Mouse (Mus musculus) T-helper 1 cell (primary cell): ENCODE measurements at regions not wholly inside any gene's neighbourhood (a gene's known extent, or its start where the extent isn't known, plus 50 kb on each side); places are given as distances from the start of the nearest gene placed in this dataset.

Experiments used
- in situ Hi-C: fragments of 300-600 bp; cut with MboI, MseI; formaldehyde crosslinking; loops from one replicate; pipeline ENCODE4 v1.15.1; 2025; ENCODE audit warnings: high pct_unique_total_duplicates

DNA sequence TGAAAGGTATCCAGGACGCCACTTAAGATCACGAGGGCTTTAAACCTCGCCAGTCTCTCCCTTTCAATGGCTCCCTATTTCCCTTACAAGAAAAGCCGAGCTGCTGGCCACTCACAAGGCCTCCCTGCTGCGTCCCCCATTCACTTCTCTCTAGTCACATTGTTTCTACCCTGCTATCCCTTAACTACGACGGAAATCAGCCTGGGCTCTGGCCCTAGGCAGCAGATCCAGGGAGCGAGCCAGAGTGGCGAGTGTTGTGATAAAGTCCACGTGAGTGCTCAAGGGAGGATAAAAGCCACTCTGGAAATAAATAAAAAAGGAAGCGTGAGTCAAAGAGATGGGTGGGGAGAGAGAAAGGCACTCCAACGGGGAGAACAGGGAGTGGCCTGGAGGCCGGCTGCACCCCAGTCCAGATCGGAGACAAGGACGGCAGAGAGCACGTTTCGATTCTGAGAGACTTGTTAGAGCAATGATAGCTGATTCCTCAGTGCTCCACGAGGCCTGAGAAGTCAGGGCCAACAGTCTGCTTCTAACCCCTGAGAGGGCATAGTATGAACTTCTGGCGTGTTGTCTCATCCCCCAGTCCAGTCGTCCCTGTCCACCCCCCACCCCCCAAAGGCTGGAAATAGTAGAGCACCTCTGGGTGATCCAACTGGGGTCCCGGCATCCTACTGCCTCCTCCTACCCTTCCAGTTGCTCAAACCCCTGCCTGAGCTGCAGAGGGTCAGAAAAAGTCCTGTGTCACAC is 84.8 kb upstream of the Calm2 start:
- in situ Hi-C loops = no loop called here

- in situ Hi-C loops = no loop called here
Observed at GRCm38 (mm10) chr17:87532158-87532545, 85.4 kb upstream of the Calm2 start.

GRCm38 (mm10) chr17:87532762-87533161 is 86.0 kb upstream of the Calm2 start:
- in situ Hi-C loops = no loop called here

DNA sequence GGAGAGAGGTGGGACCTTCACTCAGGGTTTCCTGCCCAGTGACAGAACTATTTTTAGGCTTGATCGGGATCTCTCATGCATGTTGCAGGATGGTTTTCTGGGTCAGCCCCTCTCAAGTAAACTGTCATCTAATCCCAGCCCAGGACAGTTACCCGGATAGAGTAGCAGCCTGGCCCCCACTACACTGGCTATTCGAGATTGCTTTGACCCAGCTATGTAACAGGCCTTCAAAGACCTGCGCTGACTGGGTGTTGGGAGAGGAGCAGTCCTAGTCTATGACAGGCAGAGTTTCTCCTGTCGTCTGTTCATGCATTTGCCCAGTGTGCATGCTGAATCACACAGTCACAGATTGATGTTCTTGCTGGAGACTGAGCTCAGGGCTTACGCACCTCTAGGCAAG is 86.2 kb upstream of the Epcam start:
- in situ Hi-C loops = loop anchor here (5.0 to 10.0 kb wide), 2 partner anchors 62 to 1635 kb away; no protein-coding TSS in a partner anchor

DNA sequence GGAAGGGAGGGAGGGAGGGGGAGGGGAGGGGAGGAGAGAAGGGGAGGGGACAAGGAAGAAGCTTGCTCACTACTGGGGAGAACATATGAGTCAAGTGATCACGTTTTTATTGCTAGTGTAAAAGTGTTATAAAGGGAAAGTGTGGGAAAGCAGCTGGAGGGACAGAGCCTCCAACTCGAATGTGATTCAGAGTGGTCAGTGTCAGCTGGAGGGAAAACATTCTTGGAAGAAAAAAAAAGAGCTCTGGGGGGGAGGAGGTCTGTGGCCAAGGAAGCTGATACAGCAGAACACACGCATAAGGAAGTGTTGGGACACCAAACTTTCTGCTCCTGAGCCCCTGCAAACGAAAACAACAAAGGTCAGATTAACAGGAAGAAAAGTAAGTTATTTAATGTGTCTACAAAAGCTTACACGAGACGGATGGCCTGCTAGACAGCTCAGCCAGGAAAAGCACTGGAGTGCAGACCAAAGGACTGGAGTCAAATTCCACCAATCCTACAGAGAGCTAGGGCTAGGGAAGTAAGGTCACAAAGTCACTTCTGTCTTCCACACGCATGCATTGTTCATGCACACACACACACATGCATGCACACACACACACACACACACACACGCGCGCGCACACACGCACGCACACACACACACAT is 85.1 kb upstream of the Epcam start:
- in situ Hi-C loops = no loop called here

GRCm38 (mm10) chr17:87554561-87554960 is 81.2 kb upstream of the Epcam start:
- in situ Hi-C loops = no loop called here

- in situ Hi-C loops = no loop called here
Observed at GRCm38 (mm10) chr17:87558419-87558818, 77.4 kb upstream of the Epcam start.

GRCm38 (mm10) chr17:87559641-87560040 is 76.1 kb upstream of the Epcam start:
- in situ Hi-C loops = loop anchor here (10.0 kb wide), 1 partner anchor 645 kb away; the partner anchor contains the start of gene Tmem247

GRCm38 (mm10) chr17:87560923-87561322 is 74.9 kb upstream of the Epcam start:
- in situ Hi-C loops = loop anchor here (10.0 kb wide), 1 partner anchor 646 kb away; the partner anchor contains the start of gene Tmem247

- in situ Hi-C loops = loop anchor here (10.0 kb wide), 1 partner anchor 649 kb away; the partner anchor contains the start of gene Tmem247
Observed at GRCm38 (mm10) chr17:87563375-87563774, 72.4 kb upstream of the Epcam start.

DNA sequence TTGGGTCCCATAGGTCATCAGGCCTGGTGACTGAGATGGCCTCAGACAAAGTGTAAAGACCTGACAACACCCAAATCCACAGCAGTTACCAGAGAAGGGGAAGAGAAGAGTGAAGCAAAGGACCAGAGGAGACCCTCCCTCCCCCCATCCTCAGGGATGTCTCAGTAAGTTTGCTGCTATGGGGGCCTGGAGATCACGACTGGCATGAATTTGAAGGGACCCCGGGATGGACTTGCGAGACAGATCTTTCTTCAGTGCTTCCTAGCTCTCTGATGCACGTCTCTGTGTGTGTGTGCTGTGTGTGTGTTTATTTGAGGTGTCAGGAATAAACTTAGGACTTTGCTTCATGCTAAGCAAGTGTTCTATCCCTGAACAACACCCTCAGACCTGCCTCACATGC is 70.1 kb upstream of the Epcam start:
- in situ Hi-C loops = loop anchor here (5.0 to 10.0 kb wide), 2 partner anchors 243 to 651 kb away; partner anchors contain the start of gene Tmem247

DNA sequence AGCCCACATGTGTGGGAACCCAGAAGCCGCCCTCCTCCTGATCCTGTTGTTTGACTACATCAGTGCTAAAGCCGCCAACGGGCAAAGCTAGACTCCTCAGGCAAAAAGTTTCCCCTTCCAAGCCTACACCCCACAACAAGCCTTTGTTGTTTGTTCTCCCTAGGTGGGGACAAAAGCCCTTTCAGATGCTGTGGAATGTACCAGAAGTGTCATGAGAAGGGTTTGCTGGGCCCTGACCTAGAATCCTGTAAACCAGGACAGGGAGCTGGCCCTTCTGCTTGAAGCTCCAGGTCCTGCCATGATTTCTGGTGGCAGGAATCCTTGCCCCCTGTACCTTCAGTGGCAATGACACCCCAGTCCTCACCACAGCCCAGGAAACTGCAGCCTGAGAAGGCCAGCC is 69.5 kb upstream of the Epcam start:
- in situ Hi-C loops = loop anchor here (5.0 to 10.0 kb wide), 2 partner anchors 244 to 651 kb away; partner anchors contain the start of gene Tmem247

DNA sequence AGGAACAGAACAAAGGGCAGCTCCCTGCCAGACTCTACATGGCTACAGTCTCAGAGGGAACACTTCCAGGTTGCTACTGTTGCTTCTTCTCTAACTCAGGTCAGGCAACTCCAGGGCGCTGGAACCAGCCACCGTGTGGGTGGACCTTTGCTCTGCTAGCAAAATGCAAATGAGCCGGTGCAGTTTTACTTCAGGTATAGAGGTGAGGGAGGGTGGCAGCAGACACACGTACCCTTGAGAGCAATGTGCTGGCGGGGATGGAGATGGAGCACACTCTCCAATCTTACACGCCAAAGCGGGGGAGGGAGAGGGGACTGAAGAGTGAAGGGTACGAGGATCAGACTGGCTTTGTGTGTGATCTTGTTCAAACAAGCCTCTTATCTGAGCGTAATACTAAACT is 68.8 kb upstream of the Epcam start:
- in situ Hi-C loops = loop anchor here (5.0 to 10.0 kb wide), 2 partner anchors 245 to 652 kb away; partner anchors contain the start of gene Tmem247

DNA sequence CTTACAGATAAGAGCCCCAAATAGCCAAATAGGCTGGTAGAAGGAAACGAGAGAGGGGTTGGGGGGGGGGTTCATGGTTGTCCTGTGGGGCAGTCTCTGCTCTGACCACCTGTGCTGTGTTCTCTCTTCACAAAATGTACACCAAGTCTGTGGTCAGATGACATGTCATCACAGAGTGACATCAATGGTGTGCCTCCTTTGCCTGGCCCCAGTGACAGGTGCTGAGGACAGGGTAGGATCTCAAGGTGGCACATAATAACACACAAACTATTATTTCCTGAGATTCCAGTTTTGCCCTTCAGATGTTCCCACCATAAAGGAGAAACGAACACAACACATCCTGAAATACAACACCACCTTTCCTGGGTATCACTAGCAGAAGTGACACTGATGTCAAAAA is 68.3 kb upstream of the Epcam start:
- in situ Hi-C loops = loop anchor here (5.0 to 10.0 kb wide), 2 partner anchors 245 to 653 kb away; partner anchors contain the start of gene Tmem247

GRCm38 (mm10) chr17:87569981-87570380 is 65.8 kb upstream of the Epcam start:
- in situ Hi-C loops = loop anchor here (5.0 to 10.0 kb wide), 2 partner anchors 248 to 655 kb away; partner anchors contain the start of gene Tmem247

DNA sequence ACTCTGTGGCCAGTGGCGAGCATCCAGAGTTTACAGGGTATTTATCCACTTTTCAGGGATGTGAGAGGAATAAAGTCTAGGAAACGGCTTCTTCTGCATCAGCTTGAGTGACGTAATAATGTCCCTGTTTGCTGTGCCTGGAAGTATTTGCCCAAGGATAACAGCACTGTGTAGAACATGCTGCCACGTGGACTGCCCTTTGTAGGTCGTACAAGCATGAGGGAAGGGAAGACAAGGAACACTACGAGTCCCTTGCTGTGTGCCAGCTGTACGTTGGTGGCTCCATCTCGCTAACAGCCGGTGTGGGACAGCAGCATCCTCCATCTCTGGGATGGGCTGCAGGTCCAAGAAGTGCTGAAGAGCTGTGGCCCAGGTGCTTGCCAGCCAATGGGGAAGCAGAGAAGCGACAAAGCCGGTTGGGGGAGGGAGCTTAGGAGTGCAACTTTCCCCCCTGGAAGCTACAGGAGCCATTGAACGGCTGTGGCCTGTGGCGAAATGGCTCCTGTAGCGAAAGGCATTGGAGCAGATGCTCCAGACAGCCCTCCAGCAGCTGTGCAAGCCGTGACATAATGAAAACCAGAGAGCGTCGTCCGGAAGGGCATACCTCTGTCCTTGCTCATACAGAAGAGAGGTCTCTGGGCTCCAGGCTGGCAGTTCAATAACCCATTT is 65.0 kb upstream of the Epcam start:
- in situ Hi-C loops = no loop called here

GRCm38 (mm10) chr17:87571345-87571932 is 64.3 kb upstream of the Epcam start:
- in situ Hi-C loops = no loop called here

GRCm38 (mm10) chr17:87583575-87583974 is 52.2 kb upstream of the Epcam start:
- in situ Hi-C loops = no loop called here

DNA sequence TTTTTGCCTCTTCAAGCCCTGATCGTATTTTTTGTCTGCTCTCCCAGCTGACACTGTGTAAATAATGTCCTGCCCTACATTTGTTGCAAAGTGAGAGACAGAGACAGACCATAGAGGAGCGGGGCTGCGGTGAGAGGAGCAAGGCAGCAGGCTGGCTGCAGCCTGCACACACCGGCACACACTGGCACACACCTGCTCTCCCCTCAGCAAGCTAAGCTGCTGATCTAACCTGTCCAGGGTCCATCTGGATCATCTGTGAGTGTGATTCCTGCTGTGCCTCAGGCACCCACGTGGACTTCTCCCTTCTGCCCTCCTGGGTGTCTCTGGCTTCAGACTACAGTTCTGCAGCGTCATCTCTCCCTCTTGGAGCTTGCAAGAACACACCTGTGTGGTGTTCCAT is 50.4 kb upstream of the Epcam start:
- in situ Hi-C loops = no loop called here
